8 mouse cellular contexts compared by ENCODE assay signal in the genomic region with DNA sequence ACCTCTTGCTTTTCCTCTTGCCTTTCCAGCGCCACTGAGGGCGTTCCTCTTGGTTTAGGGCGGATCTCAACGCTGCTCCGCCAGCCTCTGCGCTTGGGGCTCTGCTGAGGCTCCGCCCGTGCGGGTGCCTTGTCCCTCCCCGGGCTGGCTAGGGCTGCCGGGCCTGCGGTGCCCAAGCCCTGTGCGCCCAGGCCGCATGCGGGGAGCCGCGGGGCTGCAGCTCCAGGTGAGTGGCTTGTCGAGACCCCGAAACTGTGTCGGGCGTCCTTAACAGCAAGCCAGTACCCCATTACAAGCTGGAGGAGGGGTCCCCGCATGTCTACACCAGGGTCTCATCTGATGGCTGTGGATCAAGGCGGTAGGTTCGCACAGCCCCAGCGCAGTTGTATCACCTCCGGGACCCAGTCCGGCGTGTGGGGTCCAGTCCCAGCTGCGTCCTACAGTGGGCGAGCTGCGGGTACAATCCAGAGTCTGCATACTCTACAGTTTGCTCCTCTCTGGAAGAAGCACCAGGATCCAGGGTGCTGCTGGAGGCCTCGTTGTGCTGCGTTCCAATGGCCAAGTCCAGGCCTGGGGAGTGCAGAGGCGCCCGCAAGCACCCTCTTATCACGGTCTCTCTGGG. TPM values are rescaled to one million over a fixed set of nuclear protein-coding genes. Genes with fewer than 3 reads are reported as not detected.
DNase-seq lines count a peak whose midpoint lies in the region; ATAC-seq lines count a peak whose summit lies in the region.

A gene (plus strand): TSS at position 132 of the 622 bp plus-strand sequence.

- intact Hi-C loops in left cerebral cortex, postnatal 4 days (cut with DNase I), result no loop called here

- H3K4me3 ChIP-seq in embryonic facial prominence, embryonic 12.5 days, result peak within 1 kb of the TSS; percentile 55
- H3K4me3 ChIP-seq in midbrain, embryonic 10.5 days, result peak within 1 kb of the TSS; percentile 64

- no peak within 1 kb of the TSS for H3K27ac ChIP-seq in embryonic facial prominence, embryonic 12.5 days
- peak within 1 kb of the TSS; percentile 76 for H3K27ac ChIP-seq in midbrain, embryonic 10.5 days (replicated peaks)

- no peak for ATAC-seq in CD4-positive, CD25-positive, alpha-beta regulatory T cell, adult 4 months
- peak; percentile 94 for ATAC-seq in embryonic facial prominence, embryonic 12.5 days (ENCODE audit: insufficient number of reproducible peaks, insufficient read depth, low FRiP score, low TSS enrichment)

- H3K4me2 ChIP-seq in embryonic facial prominence, embryonic 12.5 days (replicated peaks), result peak within 1 kb of the TSS; percentile 69

- H3K4me1 ChIP-seq in embryonic facial prominence, embryonic 12.5 days, result peaks cover 9% of the 10 kb centered on the region
- peaks cover 15% of the 10 kb centered on the region for H3K4me1 ChIP-seq in midbrain, embryonic 10.5 days

- peak within 1 kb of the TSS; percentile 67 for H3K9ac ChIP-seq in embryonic facial prominence, embryonic 12.5 days

- H3K9me3 ChIP-seq in embryonic facial prominence, embryonic 12.5 days, result no peaks in the 10 kb centered on the region
- no peaks in the 10 kb centered on the region for H3K9me3 ChIP-seq in midbrain, embryonic 10.5 days (replicated peaks)

- H3K36me3 ChIP-seq in embryonic facial prominence, embryonic 12.5 days, result no peaks in the 10 kb centered on the region
- no peaks in the 10 kb centered on the region for H3K36me3 ChIP-seq in midbrain, embryonic 10.5 days

- peak; percentile 20 for DNase-seq in CD4-positive, CD25-positive, alpha-beta regulatory T cell, adult 2 months (ENCODE audit: low read depth, low spot score)
- peak; percentile 82 to 84 for DNase-seq in heart, adult 18-20 months
- peak; percentile 44 for DNase-seq in kidney, adult 11 months
- DNase-seq in left cerebral cortex, postnatal 4 days, result peak; percentile 59
- peak; percentile 78 for DNase-seq in midbrain, embryonic 10.5 days (ENCODE audit: low spot score)
- peak; percentile 64 for DNase-seq in skeletal muscle tissue, adult 2 months (ENCODE audit: low read depth, low spot score)

- 1% methylated on average over 36 of the region's 36 CpGs for WGBS in embryonic facial prominence, embryonic 12.5 days
- 1% methylated on average over 36 of the region's 36 CpGs for WGBS in midbrain, embryonic 10.5 days

- H3K27me3 ChIP-seq in embryonic facial prominence, embryonic 12.5 days, result 0 out of 2 replicates have a peak, but pooled peaks cover 3% of the 10 kb centered on the region
- peaks cover 40% of the 10 kb centered on the region for H3K27me3 ChIP-seq in midbrain, embryonic 10.5 days (ENCODE audit: low read depth, poor library complexity, severe bottlenecking)

RNA-seq across cellular contexts. Expression of the gene that starts here (rescaled TPM):
- 1 to 10 TPM; 1.3 to 1.7 TPM for polyA plus RNA-seq in CD4-positive, CD25-positive, alpha-beta regulatory T cell, adult 4 months (2017; shearing (Covaris generic))
- polyA plus RNA-seq in embryonic facial prominence, embryonic 12.5 days (2016; fragmentation: Nextera tagmentation; extraction: Ambion mirVana), result 7.1 and 8.8 TPM in 2 replicates
- total RNA-seq in heart, adult 18-20 months (2021), result 1 to 10 TPM in 1 of 2 experiments, under 1 TPM in 1; 0.50 to 1.3 TPM
- 10 to 100 TPM in 1 of 2 experiments, 1 to 10 TPM in 1; 6.3 to 12.0 TPM for total RNA-seq in left cerebral cortex, postnatal 4 days (2021)
- 1.9 and 2.0 TPM in 2 replicates for polyA plus RNA-seq in midbrain, embryonic 10.5 days (2016; fragmentation: Nextera tagmentation; extraction: Ambion mirVana)

Comparison
In these comparisons a context has a peak if more than half of its experiments do, and no peak if none do; other contexts are left out.
1. DNase-seq: peak in every context shown above with its lines; median percentile 83 in heart, adult 18-20 months; 78 in midbrain, embryonic 10.5 days; 64 in skeletal muscle tissue, adult 2 months; 59 in left cerebral cortex, postnatal 4 days; 44 in kidney, adult 11 months; 20 in CD4-positive, CD25-positive, alpha-beta regulatory T cell, adult 2 months.